Mouse (Mus musculus): Measurements from ENCODE around the gene Gbp3. TPM values are rescaled to one million over a fixed set of nuclear protein-coding genes. Genes with fewer than 3 reads are reported as not detected.

Gbp3 gene
- polyA plus RNA-seq, 1 experiment from 2014 or later = 0.38 TPM

Other genes starting within 250 kb of the Gbp3 start
- 19.6 TPM in 2 replicates for gene Pdlim5, start 164.3 kb upstream of the Gbp3 start, polyA plus RNA-seq (2014; fragmentation: Nextera tagmentation; extraction: Ambion mirVana)
- 0.20 TPM in 1 of 2 replicates, not detected in the other for gene Gbp5, start 66.0 kb upstream of the Gbp3 start, polyA plus RNA-seq (2014; fragmentation: Nextera tagmentation; extraction: Ambion mirVana)
- 1.4 and 2.1 TPM in 2 replicates for gene Gbp7, start 29.7 kb upstream of the Gbp3 start, polyA plus RNA-seq (2014; fragmentation: Nextera tagmentation; extraction: Ambion mirVana)
- gene Gbp2b, start 34.8 kb downstream of the Gbp3 start, polyA plus RNA-seq (2014; fragmentation: Nextera tagmentation; extraction: Ambion mirVana) = not detected in 2 replicates
- 0.15 and 0.25 TPM in 2 replicates for gene Gbp2, start 60.6 kb downstream of the Gbp3 start, polyA plus RNA-seq (2014; fragmentation: Nextera tagmentation; extraction: Ambion mirVana)
- gene Kyat3, start 141.0 kb downstream of the Gbp3 start, polyA plus RNA-seq (2014; fragmentation: Nextera tagmentation; extraction: Ambion mirVana) = 18.5 and 22.5 TPM in 2 replicates
- 102 and 104 TPM in 2 replicates for gene Gtf2b, start 205.0 kb downstream of the Gbp3 start, polyA plus RNA-seq (2014; fragmentation: Nextera tagmentation; extraction: Ambion mirVana)

Data from embryonic facial prominence, embryonic 11.5 days (tissue).